Mouse (Mus musculus): ENCODE measurements at regions not wholly inside any gene's neighbourhood (a gene's known extent, or its start where the extent isn't known, plus 50 kb on each side); places are given as distances from the start of the nearest gene placed in this dataset.

Small RNA genes lying in the stretch of these regions (microRNA-seq; reads per million reads assigned to microRNA genes)
- gene Gm27525 = 0 reads per million in 2 experiments

Data from left cerebral cortex, postnatal 14 days (tissue).